Mouse (Mus musculus): Measurements from ENCODE around the gene Cpne4. TPM values are rescaled to one million over a fixed set of nuclear protein-coding genes. Genes with fewer than 3 reads are reported as not detected.

Gene Cpne4
- polyA plus RNA-seq, 1 experiment = 404 TPM

DNA sequence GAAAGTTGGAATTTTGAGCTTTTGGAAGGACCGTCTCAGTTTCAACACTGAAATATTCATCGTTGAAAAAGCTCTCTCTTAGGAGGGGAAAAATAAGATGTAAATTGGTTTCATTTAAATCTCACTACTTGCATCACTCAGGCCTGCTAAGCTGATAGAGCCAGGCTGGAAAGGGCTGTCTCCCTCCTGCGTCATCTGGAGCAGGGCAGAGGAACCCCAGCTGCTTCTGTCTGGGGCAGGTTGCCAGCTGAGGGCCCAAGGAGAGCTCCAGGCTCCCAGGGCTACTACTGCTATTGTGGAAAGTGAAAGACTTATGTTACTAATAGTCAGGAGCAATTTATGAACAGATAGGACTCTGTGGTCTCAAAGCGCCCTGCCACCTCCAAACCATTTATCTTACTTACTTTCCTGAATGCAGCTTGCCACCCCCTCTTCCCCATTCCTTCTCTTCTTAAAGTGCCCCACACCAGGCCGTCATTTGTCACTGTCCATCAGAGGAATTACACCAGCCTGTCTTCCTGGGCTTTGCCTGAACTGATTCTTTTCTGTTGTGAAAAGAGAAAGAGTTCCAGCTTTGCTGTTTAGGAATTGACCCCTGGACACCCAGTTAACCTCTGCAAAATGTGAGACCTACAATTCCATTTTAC, 99.4 kb downstream of the Cpne4 start:
- H3K4me3 ChIP-seq (ENCODE audit: insufficient read depth, low read depth, low read length) = no peak overlapping the region
- WGBS = 61% methylated on average over 5 of the region's 5 CpGs
- H3K27ac ChIP-seq (ENCODE audit: insufficient read depth, low read depth, low read length) = no peak overlapping the region
- TF ChIP-seq POLR2A (IDR thresholded peaks at IDR 0.05; ENCODE audit: insufficient read depth, low read depth, low read length) = no peak
- TF ChIP-seq CTCF (IDR thresholded peaks at IDR 0.05; ENCODE audit: insufficient read depth, low read depth, low read length) = no peak
- peaks cover 2% of the 10 kb centered on the region; the same call in 1 of the 2 replicates for H3K4me1 ChIP-seq (ENCODE audit: control insufficient read depth, insufficient read depth, low read length)

DNA sequence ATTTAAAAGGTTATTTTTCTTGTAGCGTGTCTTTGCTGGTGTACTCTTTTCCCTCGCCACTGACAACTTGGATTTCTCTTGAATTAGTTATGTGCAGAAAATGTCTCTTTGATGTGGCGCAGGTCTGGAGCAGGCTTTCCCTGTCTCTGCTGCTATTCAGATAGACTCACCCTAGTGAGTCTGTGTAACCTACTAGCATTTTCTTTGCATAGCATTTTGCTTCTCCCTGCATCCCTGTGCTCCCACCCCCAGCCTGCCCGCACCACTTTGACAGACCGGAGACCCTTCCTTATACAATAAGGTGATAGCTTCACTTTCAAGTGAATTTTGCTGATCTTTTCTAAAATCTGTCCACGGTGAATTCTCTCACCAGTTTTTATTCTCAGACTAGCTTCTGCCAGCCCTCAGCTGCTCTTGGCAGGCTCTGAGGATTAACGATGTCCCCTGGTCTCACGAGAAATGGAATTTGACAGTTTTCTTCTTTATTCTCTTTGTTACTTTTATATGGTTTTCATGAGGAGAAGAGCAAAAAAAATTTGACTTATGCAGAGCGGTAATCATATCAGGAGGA, 105.7 kb downstream of the Cpne4 start:
- 41% methylated on average over 9 of the region's 9 CpGs for WGBS
- Histone ChIP-seq H3K4me3 (ENCODE audit: insufficient read depth, low read depth, low read length) (no peak overlapping the region), H3K4me1 (ENCODE audit: control insufficient read depth, insufficient read depth, low read length) (peaks cover 2% of the 10 kb centered on the region; the same call in 1 of the 2 replicates), H3K27ac (ENCODE audit: insufficient read depth, low read depth, low read length) (no peak overlapping the region; the same call in 1 of the 2 replicates)
- no peak for TF ChIP-seq CTCF (IDR thresholded peaks at IDR 0.05; ENCODE audit: insufficient read depth, low read depth, low read length)
- no peak for TF ChIP-seq POLR2A (IDR thresholded peaks at IDR 0.05; ENCODE audit: insufficient read depth, low read depth, low read length)

DNA sequence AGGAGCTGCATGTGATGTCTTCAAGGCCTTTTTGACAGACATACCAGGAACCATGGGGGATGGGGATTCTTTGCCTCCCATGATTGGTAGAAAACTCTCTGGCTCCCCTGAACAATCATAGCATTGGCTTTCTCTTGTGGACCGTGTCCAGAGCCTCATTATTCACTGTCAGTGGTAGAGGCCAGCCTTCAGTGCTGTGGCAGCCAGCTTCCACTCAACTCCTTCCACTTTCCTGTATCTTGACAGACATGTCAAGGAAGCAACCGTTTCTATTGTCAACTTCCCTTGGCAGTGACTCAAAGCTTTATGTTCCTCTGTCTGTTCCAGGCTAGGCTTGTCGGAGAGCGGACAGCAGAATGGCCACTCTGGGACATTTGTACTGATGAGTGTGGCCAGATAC, 112.7 kb downstream of the Cpne4 start:
- Histone ChIP-seq H3K4me3 (ENCODE audit: insufficient read depth, low read depth, low read length) (no peak overlapping the region), H3K4me1 (ENCODE audit: control insufficient read depth, insufficient read depth, low read length) (peaks cover 3% of the 10 kb centered on the region), H3K27ac (ENCODE audit: insufficient read depth, low read depth, low read length) (no peak overlapping the region)
- WGBS = 54% methylated on average over 4 of the region's 4 CpGs
- TF ChIP-seq POLR2A (IDR thresholded peaks at IDR 0.05; ENCODE audit: insufficient read depth, low read depth, low read length) (no peak), CTCF (IDR thresholded peaks at IDR 0.05; ENCODE audit: insufficient read depth, low read depth, low read length) (no peak)

DNA sequence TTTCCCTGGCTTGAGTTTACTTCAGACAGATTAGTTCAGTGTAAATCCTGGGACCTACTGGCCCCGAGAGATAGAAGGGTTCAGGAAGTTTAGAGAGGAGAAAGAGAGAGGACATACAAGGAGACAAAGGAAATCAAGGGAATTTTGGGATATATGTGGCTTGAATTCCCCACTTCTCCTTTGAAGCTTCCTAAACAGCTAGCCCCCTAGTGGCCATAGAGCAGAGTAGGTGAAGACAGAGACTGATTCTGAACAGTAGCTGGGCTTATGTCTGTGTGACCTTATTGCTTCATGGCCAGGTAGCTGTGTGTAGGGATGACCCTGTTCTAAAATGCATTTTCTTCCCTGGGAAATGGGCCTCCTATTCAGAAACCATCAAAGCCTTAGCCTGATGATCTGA, 129.6 kb downstream of the Cpne4 start:
- 58% methylated on average over 1 of the region's 1 CpGs for WGBS
- TF ChIP-seq CTCF (IDR thresholded peaks at IDR 0.05; ENCODE audit: insufficient read depth, low read depth, low read length) (no peak), POLR2A (IDR thresholded peaks at IDR 0.05; ENCODE audit: insufficient read depth, low read depth, low read length) (no peak)
- H3K4me3 ChIP-seq (ENCODE audit: insufficient read depth, low read depth, low read length) = no peak overlapping the region
- no peak overlapping the region for H3K27ac ChIP-seq (ENCODE audit: insufficient read depth, low read depth, low read length)
- peaks cover 2% of the 10 kb centered on the region; the same call in 1 of the 2 replicates for H3K4me1 ChIP-seq (ENCODE audit: control insufficient read depth, insufficient read depth, low read length)

DNA sequence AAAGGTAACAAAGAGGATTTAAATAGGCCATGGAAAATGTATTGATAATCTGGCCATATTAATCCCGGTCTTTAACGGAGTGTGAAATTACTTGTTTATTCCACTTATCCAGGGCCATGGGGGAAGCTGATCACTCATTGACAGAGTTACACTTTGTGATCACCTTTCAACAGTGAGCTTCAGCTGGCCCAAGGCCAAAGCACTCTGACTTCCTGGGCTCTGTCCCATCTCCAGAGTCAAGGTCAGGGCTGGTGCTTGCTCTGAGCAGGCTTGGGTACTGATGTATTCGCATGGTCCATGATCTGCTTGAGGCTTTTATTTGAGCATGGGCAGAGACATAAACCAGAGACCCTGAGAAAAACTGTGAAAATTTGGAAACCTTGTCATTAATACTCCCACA, 131.5 kb downstream of the Cpne4 start:
- Histone ChIP-seq H3K4me1 (ENCODE audit: control insufficient read depth, insufficient read depth, low read length) (peaks cover 2% of the 10 kb centered on the region; the same call in 1 of the 2 replicates), H3K27ac (ENCODE audit: insufficient read depth, low read depth, low read length) (no peak overlapping the region), H3K4me3 (ENCODE audit: insufficient read depth, low read depth, low read length) (no peak overlapping the region)
- TF ChIP-seq POLR2A (IDR thresholded peaks at IDR 0.05; ENCODE audit: insufficient read depth, low read depth, low read length) (no peak), CTCF (IDR thresholded peaks at IDR 0.05; ENCODE audit: insufficient read depth, low read depth, low read length) (no peak)
- 84% methylated on average over 3 of the region's 3 CpGs for WGBS

DNA sequence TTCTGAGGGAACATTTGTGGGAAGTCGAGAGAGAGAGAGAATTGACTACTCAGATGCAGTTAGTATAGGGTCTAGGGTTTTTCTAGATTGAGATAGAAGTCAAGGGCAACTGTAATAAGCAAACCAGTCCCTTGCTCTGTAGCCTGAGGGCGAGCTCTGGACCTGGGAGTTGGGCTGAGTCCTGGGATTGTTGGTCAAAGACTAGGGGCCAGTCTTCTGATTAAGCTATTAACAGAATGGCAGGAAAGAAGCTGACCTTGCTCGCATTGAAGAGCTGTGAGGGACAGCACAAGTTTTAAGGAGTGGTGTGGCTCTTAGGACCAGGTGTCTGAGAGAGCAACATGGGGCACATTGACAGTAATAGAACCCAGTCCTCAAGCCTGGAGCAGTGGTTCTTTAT, 140.0 kb downstream of the Cpne4 start:
- Histone ChIP-seq H3K4me1 (ENCODE audit: control insufficient read depth, insufficient read depth, low read length) (no peaks in the 10 kb centered on the region), H3K27ac (ENCODE audit: insufficient read depth, low read depth, low read length) (no peak overlapping the region), H3K4me3 (ENCODE audit: insufficient read depth, low read depth, low read length) (no peak overlapping the region)
- 81% methylated on average over 3 of the region's 3 CpGs for WGBS
- no peak for TF ChIP-seq CTCF (IDR thresholded peaks at IDR 0.05; ENCODE audit: insufficient read depth, low read depth, low read length)

DNA sequence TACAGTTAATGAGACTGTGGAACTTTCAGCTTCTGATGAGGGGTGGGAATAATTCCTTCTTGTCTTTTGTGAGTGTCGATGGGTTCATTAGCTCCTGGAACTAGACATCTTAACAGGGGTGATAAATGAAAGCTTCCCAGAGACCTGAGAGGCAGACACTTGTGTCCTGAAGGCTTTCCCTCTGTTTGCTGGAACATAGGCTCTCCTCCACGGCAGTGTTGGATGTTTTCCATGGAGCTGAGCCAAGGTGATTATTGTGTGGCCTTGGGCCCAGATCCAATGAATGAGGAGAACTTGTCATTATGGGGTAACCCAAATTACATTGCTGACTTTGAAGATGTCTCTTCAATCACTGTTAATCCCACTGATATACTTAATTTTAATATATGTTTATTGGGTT, 146.1 kb downstream of the Cpne4 start:
- no peaks in the 10 kb centered on the region for H3K4me1 ChIP-seq (ENCODE audit: control insufficient read depth, insufficient read depth, low read length)
- WGBS = 24% methylated on average over 2 of the region's 2 CpGs
- no peak overlapping the region for H3K27ac ChIP-seq (ENCODE audit: insufficient read depth, low read depth, low read length)
- no peak overlapping the region for H3K4me3 ChIP-seq (ENCODE audit: insufficient read depth, low read depth, low read length)
- TF ChIP-seq CTCF (IDR thresholded peaks at IDR 0.05; ENCODE audit: insufficient read depth, low read depth, low read length) = no peak
- TF ChIP-seq POLR2A (IDR thresholded peaks at IDR 0.05; ENCODE audit: insufficient read depth, low read depth, low read length) = no peak

DNA sequence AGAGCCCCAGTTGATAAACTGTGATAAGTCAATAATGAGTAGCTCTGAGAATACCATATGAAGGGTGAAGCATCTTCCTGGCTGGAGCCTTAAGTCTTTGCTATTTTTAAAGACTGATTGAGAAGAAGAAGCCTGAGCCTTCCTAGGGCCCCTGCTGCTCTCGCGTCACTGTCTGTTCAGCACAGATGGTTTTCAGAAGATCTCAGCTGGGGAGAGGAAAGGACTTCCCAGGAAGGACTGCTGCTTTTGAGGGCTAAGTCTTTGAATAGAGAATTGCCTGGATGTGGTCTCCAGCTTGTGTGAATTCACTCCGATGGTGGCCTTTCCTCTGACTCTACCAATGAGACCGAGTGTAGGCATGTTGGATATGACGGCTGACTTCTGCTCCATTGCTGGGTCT, 163.7 kb downstream of the Cpne4 start:
- WGBS = 74% methylated on average over 5 of the region's 5 CpGs
- TF ChIP-seq CTCF (IDR thresholded peaks at IDR 0.05; ENCODE audit: insufficient read depth, low read depth, low read length) = no peak
- TF ChIP-seq POLR2A (IDR thresholded peaks at IDR 0.05; ENCODE audit: insufficient read depth, low read depth, low read length) = no peak
- H3K27ac ChIP-seq (ENCODE audit: insufficient read depth, low read depth, low read length) = no peak overlapping the region
- no peaks in the 10 kb centered on the region for H3K4me1 ChIP-seq (ENCODE audit: control insufficient read depth, insufficient read depth, low read length)
- H3K4me3 ChIP-seq (ENCODE audit: insufficient read depth, low read depth, low read length) = no peak overlapping the region

DNA sequence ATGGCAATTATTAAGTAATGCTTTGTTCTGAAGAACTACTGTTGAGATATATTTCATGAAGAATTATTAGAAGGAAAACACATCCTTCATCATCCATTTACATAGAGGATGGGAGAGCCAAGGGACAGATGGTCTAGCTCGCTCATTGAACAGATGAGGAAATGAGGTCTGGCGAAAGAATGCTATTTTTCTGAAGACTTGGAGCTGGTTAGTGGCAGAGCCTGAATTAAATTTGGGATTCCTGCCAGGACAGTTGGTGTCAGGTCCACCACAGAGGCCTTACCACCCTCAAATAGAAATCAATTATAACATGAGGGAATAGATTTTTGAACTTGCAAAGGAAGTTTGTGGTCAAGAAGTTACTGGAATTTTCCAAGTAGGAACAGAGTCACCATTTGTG, 178.2 kb downstream of the Cpne4 start:
- 86% methylated on average over 2 of the region's 2 CpGs for WGBS
- H3K27ac ChIP-seq (ENCODE audit: insufficient read depth, low read depth, low read length) = no peak overlapping the region
- TF ChIP-seq POLR2A (IDR thresholded peaks at IDR 0.05; ENCODE audit: insufficient read depth, low read depth, low read length) (no peak), CTCF (IDR thresholded peaks at IDR 0.05; ENCODE audit: insufficient read depth, low read depth, low read length) (no peak)

More for the DNA sequence above, 178.2 kb downstream of the Cpne4 start:
- Histone ChIP-seq H3K4me3 (ENCODE audit: insufficient read depth, low read depth, low read length) (no peak overlapping the region), H3K4me1 (ENCODE audit: control insufficient read depth, insufficient read depth, low read length) (no peaks in the 10 kb centered on the region)

All from olfactory bulb, adult 2 months (tissue).